Mouse (Mus musculus) embryo, embryonic 10 days (tissue): ENCODE data around the gene Gm49321.

Experiments
- DNase-seq: peaks from one replicate; pipeline ENCODE4 v3.0.0-alpha.2; 2015; ENCODE audit warnings: low spot score

Gm49321 gene

DNA sequence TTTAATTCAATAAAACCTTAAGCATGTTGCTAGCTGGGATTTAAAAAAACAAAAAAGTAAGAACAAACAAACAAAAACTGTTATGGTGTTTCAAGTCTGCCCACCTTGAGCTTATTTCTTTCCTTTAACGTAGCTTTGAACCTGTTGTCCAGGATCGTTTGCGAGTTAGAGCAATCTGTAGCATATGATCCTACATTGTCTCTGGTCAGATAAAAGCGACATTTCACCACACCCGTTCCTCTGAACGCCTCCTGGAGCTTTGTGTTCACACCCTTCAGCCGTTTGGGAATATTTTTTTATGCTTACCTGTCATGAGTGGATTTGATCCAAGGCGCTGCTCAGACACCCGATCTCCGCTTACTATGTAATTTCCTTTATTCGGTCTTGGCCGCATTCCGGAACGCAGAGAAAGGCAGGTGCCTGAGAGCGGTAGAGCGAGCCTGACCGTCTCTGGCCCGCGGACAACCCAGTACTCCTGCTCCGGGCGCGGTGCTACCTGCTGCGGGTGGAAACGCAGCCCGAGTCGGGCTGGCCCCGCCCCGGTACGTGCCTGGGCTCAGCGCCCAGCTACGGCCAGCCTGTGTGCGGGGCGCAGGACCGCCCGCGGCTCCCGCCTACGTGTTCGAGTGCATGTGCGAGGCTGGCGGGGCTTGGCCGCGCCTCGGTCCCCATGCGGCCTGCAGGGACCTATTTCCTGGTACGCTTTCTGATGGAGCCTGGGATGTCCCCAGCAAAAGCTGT, 12.0 kb downstream of the Gm49321 start:
- DNase-seq = peak; percentile 70

DNA sequence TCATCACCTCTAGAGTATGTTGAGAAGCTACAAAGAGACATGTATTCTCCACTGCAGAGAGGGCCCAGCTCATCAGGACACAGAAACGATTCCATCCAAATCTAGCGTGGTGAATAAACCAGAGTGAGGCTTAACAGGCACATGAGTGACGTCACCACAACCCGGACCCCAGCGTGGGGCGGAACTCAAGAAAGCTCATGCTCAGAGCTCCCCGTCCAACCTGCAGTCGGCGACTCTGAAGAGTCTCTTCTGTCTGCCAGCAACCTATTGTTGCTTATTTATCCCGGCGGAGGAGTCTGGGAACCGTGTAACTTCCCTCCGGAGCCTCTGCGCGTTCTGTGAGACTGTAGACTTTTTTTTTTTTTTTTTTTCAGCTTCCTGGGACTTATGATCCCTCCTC, 15.4 kb downstream of the Gm49321 start:
- DNase-seq = peak; percentile 78

DNA sequence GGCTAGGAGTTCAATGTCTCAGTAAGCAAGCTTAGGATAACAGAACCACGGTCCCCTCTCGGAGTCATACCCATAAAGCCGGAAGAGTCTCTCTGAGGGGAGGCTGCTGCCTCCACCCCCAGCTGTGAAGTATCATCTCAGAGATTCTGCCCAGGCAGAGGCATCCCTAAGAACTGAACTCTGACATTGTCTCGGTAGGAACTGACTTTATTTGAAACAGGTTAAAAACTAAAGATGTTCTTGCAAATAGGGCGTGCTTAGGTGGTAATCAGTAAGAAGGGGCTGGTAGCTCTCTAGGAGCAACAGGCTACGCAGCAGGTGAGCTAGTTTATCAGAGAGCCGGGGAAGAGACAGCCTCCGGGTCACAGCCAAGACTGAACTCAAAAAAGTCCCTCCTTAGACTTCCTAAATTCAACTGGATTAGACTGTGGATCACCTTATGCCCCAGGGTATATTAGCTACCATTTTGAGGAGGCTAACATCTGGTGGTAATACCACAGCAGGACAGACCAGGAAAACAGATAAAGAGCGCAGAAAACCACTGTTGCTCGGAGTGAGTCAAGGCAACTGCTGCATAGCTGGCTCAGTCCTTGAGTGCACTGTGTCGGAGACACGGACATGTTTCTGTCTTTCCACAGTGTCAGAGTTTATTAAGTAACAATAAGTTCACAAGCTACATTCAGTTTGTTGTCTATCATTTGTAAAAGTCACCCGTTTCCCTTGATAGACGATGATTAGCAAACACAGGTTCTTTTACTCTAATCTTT, 16.1 kb downstream of the Gm49321 start:
- DNase-seq = no peak

DNA sequence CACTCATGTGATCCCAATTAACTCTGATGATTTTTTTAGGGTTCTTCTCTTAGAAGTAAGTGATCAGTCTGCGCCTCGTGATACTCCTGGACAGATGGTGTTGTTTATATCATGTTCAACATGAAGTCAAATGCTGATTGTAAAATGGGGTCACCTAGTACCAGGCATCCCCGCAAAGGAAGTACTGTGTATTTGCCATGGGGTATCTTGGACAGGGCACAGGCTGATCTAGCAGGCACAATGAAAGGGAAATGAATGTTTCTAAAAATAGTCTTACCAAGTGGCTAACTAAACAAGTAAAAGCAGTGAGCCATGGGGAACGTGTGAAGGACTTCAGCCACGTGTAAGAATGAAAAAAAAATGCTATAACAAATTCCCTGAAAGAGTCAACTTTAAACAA, 17.3 kb downstream of the Gm49321 start:
- no peak for DNase-seq

DNA sequence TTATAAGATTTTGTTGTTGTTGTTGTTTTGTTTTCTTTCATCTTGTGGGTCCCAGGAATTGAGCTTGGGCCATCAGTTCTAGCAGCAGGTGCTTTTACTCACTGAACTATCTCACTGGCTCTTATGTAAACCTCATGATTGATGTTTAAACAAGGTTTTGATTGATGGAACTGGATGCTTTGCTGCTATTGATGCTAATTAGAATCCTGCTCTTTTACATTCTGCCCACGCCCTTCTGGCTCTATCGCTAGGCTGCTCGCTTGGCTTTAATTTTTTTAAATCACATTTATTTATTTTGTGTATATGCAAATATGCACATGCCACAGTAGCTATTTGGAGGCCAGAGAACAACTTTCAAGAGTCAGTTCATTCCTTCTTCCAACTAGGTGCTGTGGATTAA, 20.2 kb downstream of the Gm49321 start:
- DNase-seq = no peak

DNA sequence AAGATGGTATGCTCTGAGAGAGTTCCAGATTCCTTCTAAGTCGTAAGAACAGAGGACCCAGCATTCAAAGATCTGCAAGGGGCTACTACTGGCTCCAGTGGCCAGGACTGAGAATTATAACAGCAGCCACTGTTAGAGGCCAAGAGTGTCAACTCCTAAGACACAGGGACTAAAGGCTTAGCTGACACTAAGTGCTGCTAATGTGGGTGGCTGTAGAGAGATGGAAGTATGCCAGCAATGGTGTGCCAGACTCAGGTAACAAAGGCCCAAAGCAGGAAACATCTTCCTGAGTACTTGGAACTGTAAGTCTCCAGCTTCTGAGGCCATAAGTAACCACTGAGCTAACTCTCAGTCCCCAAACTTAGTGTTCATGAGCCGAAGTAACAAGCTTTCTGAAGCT, 21.4 kb downstream of the Gm49321 start:
- DNase-seq = no peak

DNA sequence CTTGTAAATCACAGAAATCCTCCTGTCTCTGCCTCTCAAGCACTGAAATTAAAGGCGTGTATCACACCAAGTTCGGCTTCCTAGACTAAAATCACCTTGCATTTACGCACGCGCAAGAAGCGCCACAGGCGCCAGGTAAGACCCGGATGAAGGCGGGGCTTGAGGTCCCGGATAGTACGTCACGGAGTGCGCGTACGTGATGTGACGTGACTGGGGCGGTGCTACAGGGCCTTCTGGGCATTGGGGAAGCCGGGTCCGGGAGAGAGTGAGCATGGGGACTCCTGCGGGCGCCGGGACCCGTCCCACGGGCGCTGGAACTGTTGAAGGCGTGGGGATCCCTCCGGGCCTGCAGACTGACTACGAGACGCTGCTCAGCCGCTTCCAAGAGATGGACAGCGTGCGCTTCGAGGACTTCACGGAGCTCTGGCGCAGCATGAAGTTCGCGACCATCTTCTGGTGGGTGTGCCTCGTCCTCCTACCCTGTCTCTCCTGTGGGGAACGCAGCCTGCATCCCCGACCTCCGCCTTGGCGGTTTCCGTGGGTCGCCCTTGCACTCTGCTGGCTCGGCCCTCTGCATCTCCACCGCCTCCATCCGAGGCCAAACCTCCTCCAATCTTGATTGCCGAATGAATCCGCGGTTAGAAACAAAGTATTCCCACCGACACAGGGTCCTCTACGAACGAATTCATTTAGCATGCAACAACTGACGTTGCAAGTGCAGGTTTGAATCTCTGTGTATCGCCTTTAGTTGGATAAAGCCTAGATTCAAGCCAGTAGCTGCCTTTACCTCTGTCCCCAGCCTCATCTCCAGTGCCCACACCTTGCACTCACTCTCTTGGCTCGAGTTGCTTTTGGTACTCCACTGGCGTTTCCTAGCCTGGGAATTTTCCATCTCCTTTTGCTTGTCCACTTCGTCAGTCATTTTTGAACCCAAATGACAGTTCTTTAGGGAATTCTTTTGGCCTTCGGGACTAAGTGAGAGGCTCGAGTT, 27.1 kb downstream of the Gm49321 start, which contains the start of gene Snapc1:
TSS of gene Snapc1 (plus strand) at position 191 of the 991 bp plus-strand sequence.
- peak; percentile 99 for DNase-seq

DNA sequence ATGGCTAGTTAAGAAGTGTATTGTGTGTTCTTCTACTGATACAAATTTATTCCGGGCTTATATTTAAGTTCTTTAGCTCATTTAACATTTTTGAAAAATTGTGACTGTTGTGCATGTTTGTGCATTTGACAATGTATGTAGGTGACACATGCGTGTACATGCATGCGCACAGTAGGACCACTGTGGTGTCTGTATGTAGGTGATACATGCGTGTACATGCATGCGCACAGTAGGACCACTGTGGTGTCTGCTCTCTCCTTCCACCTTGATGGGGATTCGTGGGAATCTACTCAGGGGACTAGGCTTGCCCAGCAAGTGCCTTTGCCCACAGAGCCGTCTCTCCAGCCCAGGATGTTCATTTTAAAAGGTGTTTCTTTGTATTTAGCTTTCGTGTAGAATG, 31.7 kb downstream of the Gm49321 start:
- no peak for DNase-seq

DNA sequence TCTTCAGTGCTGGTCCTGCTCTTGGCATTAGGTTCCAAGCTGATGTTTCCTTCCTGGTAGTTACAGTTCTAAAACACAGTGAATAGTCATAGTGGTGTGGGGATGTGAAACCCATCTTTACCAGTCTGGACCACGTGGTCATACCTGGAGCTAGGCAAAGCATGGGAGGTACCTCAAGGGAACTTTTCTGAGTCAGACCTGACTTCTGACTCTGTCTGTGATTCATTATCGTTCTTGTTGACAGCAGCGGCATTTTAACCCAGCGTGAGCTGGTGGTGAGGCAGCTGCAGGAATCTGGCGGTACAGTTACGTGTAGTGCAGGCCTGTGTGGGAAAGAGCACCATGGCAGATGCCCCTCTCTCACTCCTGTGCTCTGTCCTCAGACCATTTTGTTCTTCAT, 37.1 kb downstream of the Gm49321 start:
- no peak for DNase-seq

DNA sequence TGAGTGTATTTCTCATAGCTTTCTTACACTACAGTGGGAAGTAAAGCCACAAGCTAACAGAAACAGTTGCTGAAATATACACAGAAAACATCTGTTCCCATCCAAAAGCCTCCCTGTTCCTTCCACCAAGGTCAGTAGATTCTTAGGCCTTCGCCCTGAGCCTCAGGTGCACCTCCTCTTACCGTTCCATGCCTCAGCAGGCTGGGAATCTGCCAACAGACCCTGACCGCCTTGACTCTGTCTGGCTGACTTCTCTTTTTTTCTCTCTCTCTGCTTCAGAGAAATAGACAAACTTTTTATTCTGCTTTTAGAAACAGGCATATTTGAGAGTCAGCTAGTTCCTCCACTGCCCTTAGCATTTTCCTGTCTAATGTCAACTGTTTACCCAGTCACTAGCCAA, 40.7 kb downstream of the Gm49321 start:
- no peak for DNase-seq

DNA sequence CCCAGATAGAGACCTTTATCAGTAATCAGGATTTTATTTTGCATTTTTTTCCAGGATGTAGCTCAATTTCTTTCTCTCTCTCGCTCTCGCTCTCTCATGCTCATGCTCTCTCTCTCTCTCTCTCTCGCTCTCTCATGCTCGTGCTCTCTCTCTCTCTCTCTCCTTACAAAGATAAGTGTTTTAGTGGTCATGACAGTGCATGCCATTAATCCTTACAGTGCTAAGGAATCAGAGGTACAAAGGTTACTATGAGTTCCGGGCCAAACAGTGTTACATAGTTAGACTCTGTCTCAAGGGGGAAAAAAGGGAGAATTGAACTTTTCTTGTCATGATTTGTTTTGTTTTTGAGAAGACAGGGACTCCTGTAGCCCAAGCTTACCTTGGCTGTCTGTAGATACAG, 42.2 kb downstream of the Gm49321 start:
- DNase-seq = no peak

DNA sequence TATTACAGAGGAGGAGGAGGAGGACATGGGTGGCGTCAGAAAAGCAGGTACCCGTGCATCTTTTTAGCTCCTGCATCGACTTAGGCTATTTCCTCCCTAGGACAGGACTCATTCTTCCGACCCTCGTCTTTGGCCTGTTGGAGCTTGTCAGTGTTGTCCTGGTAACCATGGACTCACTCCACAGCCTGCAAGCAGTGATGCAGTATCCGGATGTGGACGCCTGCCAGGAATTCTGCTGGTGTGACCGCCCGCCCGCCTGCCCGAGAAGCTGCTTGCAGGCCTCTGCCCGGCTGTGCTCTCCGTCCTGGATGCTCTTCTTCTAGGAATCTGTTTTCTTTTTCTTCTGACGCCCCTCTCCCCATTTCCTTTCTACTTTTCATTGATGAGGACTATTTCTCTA, 45.1 kb downstream of the Gm49321 start:
- peak; percentile 7 for DNase-seq

DNA sequence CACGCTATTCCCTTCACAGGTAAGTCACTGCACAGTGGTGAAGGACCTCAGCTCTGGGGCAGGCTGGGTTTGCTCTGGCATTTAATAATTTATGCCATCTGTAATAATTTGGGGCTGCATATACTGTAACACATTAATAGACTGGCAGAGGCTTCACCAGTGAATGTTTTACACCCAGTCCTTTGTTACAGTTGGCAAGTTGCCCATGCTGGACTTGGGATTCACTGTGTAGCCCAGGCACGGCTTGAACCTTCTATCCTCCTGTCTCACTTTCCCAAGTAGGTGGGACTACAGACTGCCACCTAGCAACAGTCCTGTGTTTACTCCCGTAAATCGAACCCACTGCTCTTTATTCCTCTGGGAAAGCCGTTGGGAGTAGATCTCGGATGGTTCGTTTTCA, 48.8 kb downstream of the Gm49321 start:
- DNase-seq = no peak

DNA sequence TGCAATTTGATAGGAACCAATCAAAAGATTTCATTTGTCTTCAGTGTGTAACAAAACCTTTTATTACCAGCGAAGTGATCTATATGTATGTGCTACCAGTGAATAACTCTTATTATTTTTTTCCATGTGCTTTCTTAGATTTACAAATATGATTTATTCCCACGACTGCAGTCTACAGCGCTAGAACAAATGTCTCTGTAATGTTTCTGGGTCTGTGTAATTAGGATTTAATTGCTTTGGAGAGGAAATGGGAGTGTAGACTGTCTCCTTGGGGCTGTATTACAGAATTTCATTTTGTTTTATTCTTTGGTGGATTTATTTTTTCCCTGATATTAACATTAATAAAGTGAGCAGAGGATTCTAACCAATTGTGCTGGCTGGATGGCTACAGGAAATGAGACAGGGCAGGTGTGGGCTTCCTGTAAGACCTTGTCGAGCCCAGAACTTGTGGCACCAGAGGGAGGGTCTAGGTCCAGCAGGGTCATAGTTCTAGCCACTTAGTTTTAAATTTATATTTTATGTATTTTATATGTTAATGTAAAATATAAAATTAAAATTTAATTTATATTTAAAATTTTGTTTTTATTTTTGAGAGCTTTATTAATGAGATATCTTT, 51.0 kb downstream of the Gm49321 start:
- DNase-seq = no peak

DNA sequence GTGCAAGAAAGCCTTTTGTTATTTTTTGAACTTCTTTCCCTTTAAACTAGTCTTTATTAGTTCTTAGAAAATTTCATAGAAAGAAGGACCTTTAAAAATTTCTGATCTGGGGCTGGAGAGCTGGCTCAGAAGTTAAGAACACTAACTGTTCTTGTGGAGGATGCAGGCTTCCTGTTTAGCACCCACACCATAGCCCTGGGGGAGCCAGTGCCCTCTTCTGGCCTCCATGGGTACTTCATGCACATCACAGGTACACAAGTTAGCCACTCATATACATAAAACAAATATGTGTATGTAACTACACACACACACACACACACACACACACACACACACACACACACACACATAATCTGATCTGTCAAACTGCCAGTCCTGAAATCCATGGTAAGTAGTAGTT, 52.1 kb downstream of the Gm49321 start:
- peak; percentile 32 for DNase-seq

DNA sequence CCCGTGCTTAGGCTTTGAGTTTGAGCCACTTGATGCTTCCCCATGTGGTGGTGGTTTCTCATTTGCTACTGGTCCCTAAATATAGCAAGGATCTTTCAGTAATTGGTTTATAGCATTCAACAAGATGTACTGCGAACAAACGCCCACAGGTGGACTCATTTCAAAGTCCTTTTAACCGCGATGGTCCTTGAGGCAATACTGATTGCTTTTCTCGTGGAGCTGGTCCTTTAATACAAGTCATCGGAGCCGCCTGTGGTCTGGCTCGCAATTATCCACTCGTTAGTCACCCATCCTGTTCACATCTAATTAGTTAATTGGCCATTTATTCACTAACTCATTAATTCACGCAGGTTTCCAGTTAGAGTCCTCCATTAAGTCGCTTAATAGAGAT, 59.4 kb downstream of the Gm49321 start:
- DNase-seq = no peak

DNA sequence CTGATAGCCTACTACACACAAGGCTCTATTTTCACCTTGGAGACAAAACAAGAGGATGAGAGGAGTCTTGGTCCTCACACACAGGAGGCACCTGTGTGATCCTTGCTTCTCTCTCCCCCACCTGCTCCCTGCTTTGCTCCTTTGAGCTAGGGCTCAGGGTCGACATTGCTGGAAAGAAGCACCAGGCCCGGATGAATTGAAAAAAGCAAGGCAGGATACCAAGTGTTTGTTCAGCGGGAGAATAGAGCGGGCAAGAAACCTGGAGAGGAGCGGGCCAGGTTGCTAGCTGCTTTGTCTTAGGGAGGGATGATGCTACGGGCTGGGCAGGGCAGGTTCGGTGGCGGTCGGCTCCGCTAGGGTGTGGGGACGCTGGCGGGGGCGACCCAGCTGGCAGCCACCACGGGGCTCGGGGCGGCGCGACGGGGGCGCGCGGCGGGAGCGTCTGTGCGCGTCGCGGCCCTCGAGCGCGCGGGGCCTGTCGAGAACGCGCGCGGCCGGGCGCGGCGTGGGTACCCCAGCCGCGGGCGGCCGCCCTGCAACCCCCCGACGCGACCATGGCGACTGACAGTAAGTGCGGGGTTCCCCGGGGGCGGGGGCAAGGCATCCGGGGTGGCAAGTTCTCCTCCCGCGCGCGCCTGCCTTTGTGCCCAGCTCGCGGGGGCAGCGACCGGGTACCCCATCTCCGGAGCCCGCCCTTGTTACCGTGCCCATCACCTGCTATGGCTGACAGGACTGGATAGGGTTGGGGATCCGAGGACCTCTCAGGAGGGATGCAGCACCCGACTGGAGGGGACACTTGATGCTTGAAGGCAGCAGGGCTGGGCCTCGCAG, 60.1 kb downstream of the Gm49321 start, which contains the start of gene Syt16:
TSS of gene Syt16 (plus strand) at position 365 of the 831 bp plus-strand sequence.
- peak; percentile 10 for DNase-seq

DNA sequence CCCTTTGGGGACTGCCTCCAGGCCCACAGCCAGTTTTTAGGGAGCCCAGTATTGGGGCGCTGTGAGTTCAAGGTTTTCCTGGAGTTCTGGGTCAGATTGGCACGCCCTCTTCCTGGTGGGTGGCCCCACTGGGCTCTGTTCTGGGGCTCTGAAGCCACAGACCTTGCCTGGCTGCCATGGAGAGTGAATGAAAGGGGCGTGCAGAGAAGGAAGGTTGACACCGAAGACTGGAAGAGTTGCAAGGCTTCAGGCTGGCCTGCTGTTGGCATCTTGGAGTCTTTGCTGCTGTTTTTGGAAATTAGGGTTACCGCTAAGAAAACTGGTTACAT, 60.6 kb downstream of the Gm49321 start:
- DNase-seq = no peak

DNA sequence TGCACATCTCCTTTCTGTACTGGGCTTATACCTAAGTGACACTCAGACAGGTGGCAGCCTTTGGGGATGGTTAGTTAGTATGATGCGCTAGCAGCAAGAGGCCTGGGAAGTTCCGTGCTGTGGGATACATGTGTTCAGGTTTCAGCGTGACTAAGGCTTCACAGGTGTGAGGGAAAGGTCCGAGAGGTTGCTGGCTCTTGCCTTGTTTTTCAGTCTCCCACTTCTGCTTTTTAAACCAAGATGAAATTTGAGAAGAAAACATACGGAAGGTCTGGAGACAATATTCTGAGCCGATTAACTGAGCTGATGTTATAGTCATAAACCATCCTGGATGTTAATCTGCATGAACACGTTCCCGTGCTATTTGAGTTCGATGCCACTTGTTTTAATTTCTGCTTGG, 65.0 kb downstream of the Gm49321 start:
- no peak for DNase-seq

DNA sequence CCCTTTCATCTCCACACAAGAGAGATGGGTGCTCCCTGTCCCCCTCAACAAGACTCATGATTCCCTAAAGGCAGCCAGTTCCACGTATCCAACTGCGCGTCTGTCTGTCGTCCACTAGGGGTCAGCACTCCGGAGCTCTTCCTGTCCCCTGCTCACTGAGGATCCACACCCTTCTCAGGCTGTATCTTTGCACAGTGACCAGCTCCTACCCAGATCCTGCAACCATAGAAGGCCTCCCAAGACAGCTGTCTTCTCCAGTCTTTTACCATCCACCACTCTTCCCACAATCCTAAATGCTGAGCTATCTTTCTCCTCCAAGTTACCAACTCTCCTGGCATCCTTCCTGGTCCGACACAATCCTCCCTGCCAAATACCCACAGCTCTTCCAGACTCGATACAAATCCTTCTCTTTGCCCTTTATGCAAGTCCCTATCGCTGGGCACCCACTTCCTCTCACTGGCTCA, 72.0 kb downstream of the Gm49321 start:
- peak; percentile 69 for DNase-seq

DNA sequence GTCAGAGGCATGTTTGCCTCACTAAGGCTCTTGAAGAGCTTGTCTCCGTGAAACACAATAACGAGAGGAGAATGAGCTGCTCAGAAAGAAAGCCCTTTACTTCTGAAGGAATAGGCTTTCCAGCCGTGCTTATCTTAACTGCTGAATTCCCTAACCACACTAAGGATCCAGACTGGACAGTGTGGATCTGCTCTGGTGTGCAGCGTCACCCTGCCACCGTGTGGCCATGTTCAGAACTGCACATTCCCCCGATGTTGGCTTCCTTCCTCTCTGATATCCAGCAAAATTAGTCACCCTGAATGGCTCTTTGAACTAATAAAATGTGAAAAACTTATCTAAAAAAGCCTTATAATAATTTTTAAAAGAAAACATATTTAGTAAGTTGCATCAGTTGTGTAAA, 76.3 kb downstream of the Gm49321 start:
- DNase-seq = peak; percentile 90
